Mouse (Mus musculus): ENCODE data around the gene Zfand2b. TPM values are rescaled to one million over a fixed set of nuclear protein-coding genes. Genes with fewer than 3 reads are reported as not detected.
A peak's percentile ranks its signal among the peaks of the same experiment; 100 is the strongest.

Zfand2b gene
- polyA plus RNA-seq, 1 experiment: 43.4 TPM

GRCm38 (mm10) chr1:75215785-75216184 lies 47.3 kb downstream of the Zfand2b start:
- Histone ChIP-seq H3K27me3 (ENCODE audit: control insufficient read depth, insufficient read depth, insufficient read length) (no peaks in the 10 kb centered on the region), H3K4me2 (ENCODE audit: low read depth) (peak overlapping the region; percentile 95), H3K79me2 (ENCODE audit: control insufficient read depth, insufficient read depth) (peaks cover 45% of the 10 kb centered on the region), H3K36me3 (ENCODE audit: control insufficient read depth, insufficient read depth) (peaks cover 22% of the 10 kb centered on the region), H3K4me3 (no peak overlapping the region), H3ac (ENCODE audit: control insufficient read depth, insufficient read length) (no peak overlapping the region)
- TF ChIP-seq MYOD1 (IDR thresholded peaks at IDR 0.05; ENCODE audit: control insufficient read depth in 1 of 3, insufficient read length in 2 of 3, low read depth in 2 of 3): peak in 1 of 3 experiments; percentile 51
- TF ChIP-seq POLR2AphosphoS2 (IDR thresholded peaks at IDR 0.05; ENCODE audit: insufficient read length, low read depth): peak; percentile 83
- no peak for TF ChIP-seq CEBPB (IDR thresholded peaks at IDR 0.05; ENCODE audit: insufficient read depth, poor library complexity, severe bottlenecking)
- no peak for TF ChIP-seq TCF3 (IDR thresholded peaks at IDR 0.05; ENCODE audit: insufficient read length, low read depth)
- peak; percentile 28 for TF ChIP-seq POLR2A (IDR thresholded peaks at IDR 0.05; ENCODE audit: insufficient read length, low read depth)
- TF ChIP-seq MYOG (IDR thresholded peaks at IDR 0.05; ENCODE audit: control insufficient read depth in 1 of 3, insufficient read depth in 1 of 3, insufficient read length in 2 of 3, low read depth in 2 of 3): peak in 1 of 3 experiments; percentile 27

GRCm38 (mm10) chr1:75216797-75217585 lies 48.5 kb downstream of the Zfand2b start:
- Histone ChIP-seq H3K27me3 (ENCODE audit: control insufficient read depth, insufficient read depth, insufficient read length) (no peaks in the 10 kb centered on the region), H3ac (ENCODE audit: control insufficient read depth, insufficient read length) (no peak overlapping the region), H3K79me2 (ENCODE audit: control insufficient read depth, insufficient read depth) (peaks cover 33% of the 10 kb centered on the region), H3K4me2 (ENCODE audit: low read depth) (peak overlapping the region; percentile 95), H3K4me3 (peak overlapping the region; percentile 71), H3K36me3 (ENCODE audit: control insufficient read depth, insufficient read depth) (peaks cover 22% of the 10 kb centered on the region)
- TF ChIP-seq MYOG (IDR thresholded peaks at IDR 0.05; ENCODE audit: control insufficient read depth in 1 of 3, insufficient read depth in 1 of 3, insufficient read length in 2 of 3, low read depth in 2 of 3) (no peak), POLR2AphosphoS2 (IDR thresholded peaks at IDR 0.05; ENCODE audit: insufficient read length, low read depth) (peak; percentile 68), MYOD1 (IDR thresholded peaks at IDR 0.05; ENCODE audit: control insufficient read depth in 1 of 3, insufficient read length in 2 of 3, low read depth in 2 of 3) (peak in 1 of 3 experiments; percentile 11)

GRCm38 (mm10) chr1:75217893-75218226 lies 49.4 kb downstream of the Zfand2b start:
- peaks cover 22% of the 10 kb centered on the region for H3K36me3 ChIP-seq (ENCODE audit: control insufficient read depth, insufficient read depth)
- H3ac ChIP-seq (ENCODE audit: control insufficient read depth, insufficient read length): peak overlapping the region; percentile 2
- H3K27me3 ChIP-seq (ENCODE audit: control insufficient read depth, insufficient read depth, insufficient read length): no peaks in the 10 kb centered on the region
- H3K4me2 ChIP-seq (ENCODE audit: low read depth): peak overlapping the region; percentile 95
- H3K4me3 ChIP-seq: peak overlapping the region; percentile 71
- peaks cover 24% of the 10 kb centered on the region for H3K79me2 ChIP-seq (ENCODE audit: control insufficient read depth, insufficient read depth)
- no peak for TF ChIP-seq MYOD1 (IDR thresholded peaks at IDR 0.05; ENCODE audit: control insufficient read depth in 1 of 3, insufficient read length in 2 of 3, low read depth in 2 of 3)
- no peak for TF ChIP-seq REST (IDR thresholded peaks at IDR 0.05; ENCODE audit: insufficient read depth, insufficient read length)
- no peak for TF ChIP-seq POLR2AphosphoS2 (IDR thresholded peaks at IDR 0.05; ENCODE audit: insufficient read length, low read depth)
- no peak for TF ChIP-seq TCF3 (IDR thresholded peaks at IDR 0.05; ENCODE audit: insufficient read length, low read depth)
- TF ChIP-seq E2F4 (IDR thresholded peaks at IDR 0.05; ENCODE audit: insufficient read depth): no peak
- no peak for TF ChIP-seq MYOG (IDR thresholded peaks at IDR 0.05; ENCODE audit: control insufficient read depth in 1 of 3, insufficient read depth in 1 of 3, insufficient read length in 2 of 3, low read depth in 2 of 3)
- no peak for TF ChIP-seq CEBPB (IDR thresholded peaks at IDR 0.05; ENCODE audit: insufficient read depth, poor library complexity, severe bottlenecking)
- no peak for TF ChIP-seq USF1 (IDR thresholded peaks at IDR 0.05; ENCODE audit: low read depth)
- no peak for TF ChIP-seq POLR2A (IDR thresholded peaks at IDR 0.05; ENCODE audit: insufficient read length, low read depth)

GRCm38 (mm10) chr1:75218227-75219001 lies 50.0 kb downstream of the Zfand2b start:
- peaks cover 24% of the 10 kb centered on the region for H3K79me2 ChIP-seq (ENCODE audit: control insufficient read depth, insufficient read depth)
- H3K36me3 ChIP-seq (ENCODE audit: control insufficient read depth, insufficient read depth): peaks cover 18% of the 10 kb centered on the region
- peak overlapping the region; percentile 95 for H3K4me2 ChIP-seq (ENCODE audit: low read depth)
- TF ChIP-seq POLR2AphosphoS2 (IDR thresholded peaks at IDR 0.05; ENCODE audit: insufficient read length, low read depth) (peak; percentile 16), TCF12 (IDR thresholded peaks at IDR 0.05; ENCODE audit: insufficient read depth, poor library complexity, severe bottlenecking) (peak; percentile 69), MYOD1 (IDR thresholded peaks at IDR 0.05; ENCODE audit: control insufficient read depth in 1 of 3, insufficient read length in 2 of 3, low read depth in 2 of 3) (peak in 2 of 3 experiments; percentile 94 to 97), E2F4 (IDR thresholded peaks at IDR 0.05; ENCODE audit: insufficient read depth) (no peak), REST (IDR thresholded peaks at IDR 0.05; ENCODE audit: insufficient read depth, insufficient read length) (no peak), USF1 (IDR thresholded peaks at IDR 0.05; ENCODE audit: low read depth) (peak; percentile 25), TCF3 (IDR thresholded peaks at IDR 0.05; ENCODE audit: insufficient read length, low read depth) (peak; percentile 26), MAX (IDR thresholded peaks at IDR 0.05; ENCODE audit: low read depth) (no peak), SRF (IDR thresholded peaks at IDR 0.05; ENCODE audit: control insufficient read depth, insufficient read length, low read depth) (no peak), MYOG (IDR thresholded peaks at IDR 0.05; ENCODE audit: control insufficient read depth in 1 of 3, insufficient read depth in 1 of 3, insufficient read length in 2 of 3, low read depth in 2 of 3) (peak; percentile 6 to 86 (median 74)), CEBPB (IDR thresholded peaks at IDR 0.05; ENCODE audit: insufficient read depth, poor library complexity, severe bottlenecking) (no peak), POLR2A (IDR thresholded peaks at IDR 0.05; ENCODE audit: insufficient read length, low read depth) (peak; percentile 16)
- H3K27me3 ChIP-seq (ENCODE audit: control insufficient read depth, insufficient read depth, insufficient read length): no peaks in the 10 kb centered on the region
- peak overlapping the region; percentile 71 for H3K4me3 ChIP-seq
- H3ac ChIP-seq (ENCODE audit: control insufficient read depth, insufficient read length): peak overlapping the region; percentile 2

All from myocyte (in vitro differentiated cells).